Mouse (Mus musculus): ENCODE results near the gene Cfap97. TPM values are rescaled to one million over a fixed set of nuclear protein-coding genes. Genes with fewer than 3 reads are reported as not detected.

Cfap97 gene
- polyA plus RNA-seq, 1 experiment: 14.8 TPM

DNA sequence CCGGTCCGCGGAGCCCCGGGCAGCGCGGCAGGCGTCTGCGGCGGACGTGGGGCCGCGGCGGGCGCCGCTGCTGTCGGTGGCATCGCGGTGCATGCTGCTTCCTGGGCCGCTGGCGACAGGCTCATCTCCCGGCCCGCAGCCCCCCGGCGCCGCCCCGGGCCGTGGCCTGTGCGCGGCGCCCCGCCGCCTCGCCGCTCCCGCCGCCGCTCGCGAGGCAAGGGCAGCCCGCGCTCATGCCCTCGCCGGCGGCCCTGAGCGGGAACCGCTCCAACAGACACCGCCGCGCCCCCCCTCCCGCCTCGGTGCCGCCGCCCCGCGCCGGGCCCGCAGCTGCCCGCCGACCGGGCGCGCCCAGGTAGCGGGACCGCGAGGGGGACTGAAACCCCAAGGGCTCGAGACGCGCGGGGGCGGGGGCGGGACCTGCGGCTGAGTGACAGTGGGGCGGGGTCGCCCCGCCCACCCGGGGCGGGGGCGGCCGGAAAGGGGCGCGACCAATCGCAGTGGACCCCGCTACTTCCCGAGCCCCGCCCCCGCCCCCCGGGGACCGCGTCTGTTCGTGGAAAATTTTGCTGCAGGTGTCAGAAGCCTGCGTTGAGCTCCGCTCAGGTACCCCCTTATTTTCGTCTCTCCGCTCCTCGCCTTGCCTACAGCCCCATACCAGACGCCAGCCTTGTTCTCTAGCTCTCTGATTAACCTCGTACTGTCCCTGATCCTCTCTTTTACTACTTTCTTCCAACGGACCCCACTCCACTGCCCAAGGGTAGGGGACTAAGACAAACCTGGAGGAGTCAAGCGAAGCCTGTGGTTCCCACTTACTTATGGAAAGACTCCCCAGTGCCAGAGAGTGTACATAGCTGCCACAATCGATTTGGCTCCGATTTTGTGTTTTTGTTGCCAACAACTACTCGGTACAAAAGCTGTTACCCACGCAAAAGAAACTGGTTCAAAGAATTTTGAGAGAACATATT lies 777 bp downstream of the Cfap97 start, which contains the start of gene Snx25:
Snx25 (minus strand) TSS at position 96 of the 968 bp plus-strand sequence.
- H3K4me3 ChIP-seq (ENCODE audit: insufficient read depth, low read length): peak within 1 kb of the TSS; percentile 65
- H3K27ac ChIP-seq (ENCODE audit: insufficient read depth, low read length): peak within 1 kb of the TSS; percentile 71; the same call in 1 of the 2 replicates
- TF ChIP-seq CTCF (IDR thresholded peaks at IDR 0.05; ENCODE audit: extremely low read depth, insufficient read depth, low read length): no peak
- TF ChIP-seq POLR2A (IDR thresholded peaks at IDR 0.05; ENCODE audit: extremely low read depth, insufficient read depth, low read length): no peak
- peaks cover 2% of the 10 kb centered on the region; the same call in 1 of the 2 replicates for H3K4me1 ChIP-seq (ENCODE audit: control insufficient read depth, insufficient read depth, low read length)

- H3K4me3 ChIP-seq (ENCODE audit: insufficient read depth, low read length): peak overlapping the region; percentile 65; the same call in 1 of the 2 replicates
- TF ChIP-seq CTCF (IDR thresholded peaks at IDR 0.05; ENCODE audit: extremely low read depth, insufficient read depth, low read length): no peak
- no peak for TF ChIP-seq POLR2A (IDR thresholded peaks at IDR 0.05; ENCODE audit: extremely low read depth, insufficient read depth, low read length)
- no peak overlapping the region for H3K27ac ChIP-seq (ENCODE audit: insufficient read depth, low read length)
- H3K4me1 ChIP-seq (ENCODE audit: control insufficient read depth, insufficient read depth, low read length): peaks cover 2% of the 10 kb centered on the region; the same call in 1 of the 2 replicates
Measured at GRCm38 (mm10) chr8:46153042-46153441, 1.5 kb downstream of the Cfap97 start.

DNA sequence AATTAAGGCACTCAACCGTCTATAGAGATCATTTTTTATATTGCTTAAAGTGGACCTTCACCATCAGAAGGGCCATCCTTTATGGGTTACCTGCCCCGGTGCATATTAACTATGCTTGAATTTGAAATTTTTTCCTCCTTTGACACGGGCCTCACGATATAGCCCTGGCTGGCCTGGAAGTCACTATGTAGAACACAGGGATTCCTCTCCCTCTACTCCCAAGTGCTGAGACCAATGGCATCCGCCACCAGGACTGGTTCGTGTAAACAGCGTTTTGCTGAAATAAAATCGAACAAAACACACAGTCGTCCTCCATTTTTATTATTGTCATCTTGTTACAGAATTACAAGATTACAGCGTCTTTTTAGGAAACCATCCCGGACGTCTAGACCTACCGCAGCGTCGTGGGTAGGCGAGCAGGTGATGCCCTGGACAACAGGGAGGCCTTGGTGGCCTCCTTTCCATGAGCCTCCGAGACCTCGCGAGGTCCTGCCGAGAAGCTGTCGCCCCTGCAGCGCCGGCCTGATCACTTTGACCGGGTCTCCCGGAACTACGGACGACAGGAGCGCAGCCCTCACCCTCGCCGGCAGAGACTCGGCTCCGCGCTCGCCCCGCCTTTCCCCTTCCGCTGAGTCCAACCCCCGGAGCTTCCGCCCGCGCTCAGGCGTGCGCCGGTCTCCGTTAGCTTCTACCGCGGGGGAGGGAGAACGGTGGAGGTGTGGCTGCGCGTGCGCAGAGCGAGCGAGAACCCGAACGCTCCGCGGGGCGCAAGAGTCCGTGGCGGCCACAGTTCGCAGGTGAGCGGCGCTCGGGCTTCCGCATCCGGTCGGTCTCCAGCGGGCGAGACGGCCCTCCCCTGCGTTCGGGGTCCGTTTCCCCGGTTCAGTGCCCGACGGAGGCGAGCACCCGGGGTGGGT lies 11.6 kb downstream of the Cfap97 start:
- TF ChIP-seq POLR2A (IDR thresholded peaks at IDR 0.05; ENCODE audit: extremely low read depth, insufficient read depth, low read length): peak; percentile 93
- TF ChIP-seq CTCF (IDR thresholded peaks at IDR 0.05; ENCODE audit: extremely low read depth, insufficient read depth, low read length): no peak
- H3K4me1 ChIP-seq (ENCODE audit: control insufficient read depth, insufficient read depth, low read length): no peaks in the 10 kb centered on the region
- H3K4me3 ChIP-seq (ENCODE audit: insufficient read depth, low read length): peak overlapping the region; percentile 78
- peak overlapping the region; percentile 70 for H3K27ac ChIP-seq (ENCODE audit: insufficient read depth, low read length)

- peak overlapping the region; percentile 68; the same call in 1 of the 2 replicates for H3K27ac ChIP-seq (ENCODE audit: insufficient read depth, low read length)
- H3K4me1 ChIP-seq (ENCODE audit: control insufficient read depth, insufficient read depth, low read length): no peaks in the 10 kb centered on the region
- H3K4me3 ChIP-seq (ENCODE audit: insufficient read depth, low read length): peak overlapping the region; percentile 78
- TF ChIP-seq CTCF (IDR thresholded peaks at IDR 0.05; ENCODE audit: extremely low read depth, insufficient read depth, low read length) (no peak), POLR2A (IDR thresholded peaks at IDR 0.05; ENCODE audit: extremely low read depth, insufficient read depth, low read length) (no peak)
Measured at GRCm38 (mm10) chr8:46163870-46164190, 12.3 kb downstream of the Cfap97 start.

- no peak overlapping the region for H3K27ac ChIP-seq (ENCODE audit: insufficient read depth, low read length)
- no peak for TF ChIP-seq POLR2A (IDR thresholded peaks at IDR 0.05; ENCODE audit: extremely low read depth, insufficient read depth, low read length)
- TF ChIP-seq CTCF (IDR thresholded peaks at IDR 0.05; ENCODE audit: extremely low read depth, insufficient read depth, low read length): no peak
- H3K4me3 ChIP-seq (ENCODE audit: insufficient read depth, low read length): no peak overlapping the region
- H3K4me1 ChIP-seq (ENCODE audit: control insufficient read depth, insufficient read depth, low read length): no peaks in the 10 kb centered on the region
Measured at GRCm38 (mm10) chr8:46173651-46174050, 22.1 kb downstream of the Cfap97 start.

DNA sequence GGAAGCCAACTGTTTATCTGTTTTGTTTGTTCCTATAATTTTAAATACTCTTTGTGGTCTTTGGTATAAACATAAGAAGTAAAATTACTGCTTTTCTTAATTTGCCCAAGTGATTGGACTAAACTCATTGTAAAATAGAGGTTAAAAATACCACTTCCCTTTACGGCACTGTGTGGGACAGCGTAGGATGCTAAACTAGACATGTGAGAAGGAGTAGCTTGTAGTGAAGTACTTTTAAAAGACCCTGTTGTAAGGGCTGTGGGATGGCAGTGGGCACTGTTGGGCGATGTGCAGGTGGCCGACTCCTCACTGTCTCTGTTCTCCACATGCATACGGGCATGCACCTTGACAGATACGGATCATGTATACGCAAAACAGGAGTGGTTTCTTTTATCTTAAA lies 28.6 kb downstream of the Cfap97 start:
- TF ChIP-seq POLR2A (IDR thresholded peaks at IDR 0.05; ENCODE audit: extremely low read depth, insufficient read depth, low read length) (no peak), CTCF (IDR thresholded peaks at IDR 0.05; ENCODE audit: extremely low read depth, insufficient read depth, low read length) (no peak)
- Histone ChIP-seq H3K4me3 (ENCODE audit: insufficient read depth, low read length) (no peak overlapping the region), H3K4me1 (ENCODE audit: control insufficient read depth, insufficient read depth, low read length) (no peaks in the 10 kb centered on the region), H3K27ac (ENCODE audit: insufficient read depth, low read length) (no peak overlapping the region)

DNA sequence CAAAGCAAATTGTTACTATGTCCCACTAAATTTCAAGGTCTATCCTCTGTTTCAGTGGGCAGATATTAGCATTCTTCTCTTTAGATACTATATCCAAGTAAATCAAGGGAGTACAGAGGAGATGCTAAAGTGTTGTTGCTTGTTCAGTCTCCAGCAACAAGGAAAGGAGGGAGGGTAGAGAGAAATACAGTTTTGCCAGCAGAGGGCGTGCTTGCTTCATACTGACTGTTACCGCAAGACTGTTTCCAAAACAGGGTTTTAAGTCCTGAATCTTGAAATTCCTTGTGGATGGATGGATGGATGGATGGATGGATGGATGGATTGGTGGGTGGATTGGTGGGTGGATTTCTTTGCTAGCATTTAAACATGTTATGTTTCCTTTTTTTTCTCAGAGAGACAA lies 33.8 kb downstream of the Cfap97 start:
- no peak for TF ChIP-seq POLR2A (IDR thresholded peaks at IDR 0.05; ENCODE audit: extremely low read depth, insufficient read depth, low read length)
- peak; percentile 79 for TF ChIP-seq CTCF (IDR thresholded peaks at IDR 0.05; ENCODE audit: extremely low read depth, insufficient read depth, low read length)
- no peak overlapping the region for H3K4me3 ChIP-seq (ENCODE audit: insufficient read depth, low read length)
- no peaks in the 10 kb centered on the region for H3K4me1 ChIP-seq (ENCODE audit: control insufficient read depth, insufficient read depth, low read length)
- no peak overlapping the region for H3K27ac ChIP-seq (ENCODE audit: insufficient read depth, low read length)

- TF ChIP-seq CTCF (IDR thresholded peaks at IDR 0.05; ENCODE audit: extremely low read depth, insufficient read depth, low read length): no peak
- TF ChIP-seq POLR2A (IDR thresholded peaks at IDR 0.05; ENCODE audit: extremely low read depth, insufficient read depth, low read length): no peak
- Histone ChIP-seq H3K4me3 (ENCODE audit: insufficient read depth, low read length) (no peak overlapping the region), H3K27ac (ENCODE audit: insufficient read depth, low read length) (no peak overlapping the region), H3K4me1 (ENCODE audit: control insufficient read depth, insufficient read depth, low read length) (no peaks in the 10 kb centered on the region)
Measured at GRCm38 (mm10) chr8:46193100-46193499, 41.5 kb downstream of the Cfap97 start.

- H3K4me1 ChIP-seq (ENCODE audit: control insufficient read depth, insufficient read depth, low read length): no peaks in the 10 kb centered on the region
- TF ChIP-seq CTCF (IDR thresholded peaks at IDR 0.05; ENCODE audit: extremely low read depth, insufficient read depth, low read length) (no peak), POLR2A (IDR thresholded peaks at IDR 0.05; ENCODE audit: extremely low read depth, insufficient read depth, low read length) (no peak)
- H3K27ac ChIP-seq (ENCODE audit: insufficient read depth, low read length): no peak overlapping the region
- H3K4me3 ChIP-seq (ENCODE audit: insufficient read depth, low read length): no peak overlapping the region
Measured at GRCm38 (mm10) chr8:46196877-46197276, 45.3 kb downstream of the Cfap97 start.
